Mouse (Mus musculus) bone marrow macrophage, adult 2 months (primary cell): Measurements from ENCODE around the gene Pnrc2.

Experiments used
- CTCF ChIP-seq: IDR thresholded peaks from 2 replicates; pipeline ENCODE4 v1.5.1; 2012; ENCODE audit warnings: low read depth, mild to moderate bottlenecking, low read length, moderate library complexity
- POLR2A ChIP-seq: IDR thresholded peaks from 2 replicates; pipeline ENCODE4 v1.6.1; 2012; ENCODE audit warnings: mild to moderate bottlenecking, low read depth, low read length, borderline replicate concordance

DNA sequence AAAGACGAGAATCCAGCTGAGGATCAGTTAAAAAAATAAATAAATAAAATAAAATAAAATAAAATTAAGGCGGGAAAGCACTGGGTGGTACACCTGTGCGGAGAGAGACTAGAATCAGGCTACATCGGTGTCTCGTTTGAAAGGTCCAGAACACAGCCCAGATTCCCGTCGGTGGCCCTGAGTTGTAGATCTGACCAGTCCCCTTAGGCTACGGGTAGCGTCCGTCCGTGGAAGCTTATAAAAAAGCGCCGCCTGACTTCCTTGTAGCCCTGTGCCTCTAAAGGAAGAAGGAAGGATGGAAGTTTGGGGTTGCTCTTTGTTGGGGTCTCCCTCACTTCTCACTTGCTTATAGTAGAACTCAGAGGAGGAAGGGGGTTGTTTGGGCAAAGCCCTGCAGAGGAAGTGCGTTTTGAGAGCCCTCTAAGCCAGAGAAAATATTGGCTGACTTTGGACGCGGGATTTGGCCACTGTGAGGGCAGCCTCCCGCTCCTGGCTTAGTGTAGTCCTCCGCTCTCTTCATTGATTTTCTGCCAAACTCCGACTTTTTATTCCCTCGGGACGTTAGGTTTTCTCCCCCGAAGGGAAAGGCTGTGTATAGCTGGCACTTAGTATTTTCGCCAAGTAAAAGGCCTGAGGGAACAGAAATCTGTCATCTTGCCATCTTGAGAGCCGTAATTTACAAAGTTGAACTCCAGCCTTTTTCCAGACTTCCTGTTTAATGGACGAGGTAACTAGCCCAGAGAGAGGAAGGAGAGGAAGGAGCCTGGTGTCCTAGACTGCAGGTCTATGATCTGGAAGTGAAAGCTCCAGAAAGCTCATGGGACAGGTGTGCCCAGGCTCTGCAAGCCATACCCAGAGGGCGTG, 47.8 kb upstream of the Pnrc2 start:
- TF ChIP-seq POLR2A (no peak), CTCF (no peak)
